Mouse (Mus musculus) MEL (cell line): ENCODE measurements around the gene Akap1.

Experiments used
- CTCF ChIP-seq, 3 experiments: IDR thresholded peaks in 2 of 3; conservative IDR thresholded peaks in 1 of 3; 2 replicates each; pipeline ENCODE4 v1.5.1; 2011 to 2012; ENCODE audit warnings: low read length in 3 of 3, low read depth in 2 of 3, mild to moderate bottlenecking in 2 of 3, improper control_type of control experiment in 1 of 3, inconsistent platforms in 1 of 3, mixed read lengths in 1 of 3, moderate library complexity in 1 of 3; ENCODE audit not compliant: control insufficient read depth in 1 of 3, insufficient read depth in 1 of 3, poor library complexity in 1 of 3, severe bottlenecking in 1 of 3
- E2F4 ChIP-seq: IDR thresholded peaks from 2 replicates; pipeline ENCODE4 v1.6.1; 2011; ENCODE audit warnings: low read depth, low read length, improper control_type of control experiment, borderline replicate concordance
- ELF1 ChIP-seq: IDR thresholded peaks from 2 replicates; pipeline ENCODE4 v1.6.1; 2014; ENCODE audit warnings: low read depth, mild to moderate bottlenecking, inconsistent platforms, low read length, improper control_type of control experiment, moderate library complexity
- GATA1 ChIP-seq: IDR thresholded peaks from 2 replicates; pipeline ENCODE4 v1.6.1; 2011; ENCODE audit warnings: low read depth, low read length, improper control_type of control experiment
- KAT2A ChIP-seq: conservative IDR thresholded peaks from 2 replicates; pipeline ENCODE4 v1.6.1; 2012; ENCODE audit warnings: low read depth, low read length, improper control_type of control experiment, inconsistent platforms
- MAX ChIP-seq: IDR thresholded peaks from 2 replicates; pipeline ENCODE4 v1.6.1; 2011; ENCODE audit warnings: low read length, improper control_type of control experiment
- POLR2A ChIP-seq, 2 experiments: IDR thresholded peaks; 2 replicates each; pipeline ENCODE4 v1.6.1; 2011 to 2012; ENCODE audit warnings: low read length in 2 of 2, mild to moderate bottlenecking in 2 of 2, control low read depth in 1 of 2, improper control_type of control experiment in 1 of 2, low read depth in 1 of 2, moderate library complexity in 1 of 2; ENCODE audit not compliant: control insufficient read depth in 1 of 2, insufficient read depth in 1 of 2, poor library complexity in 1 of 2
- RAD21 ChIP-seq: IDR thresholded peaks from 2 replicates; pipeline ENCODE4 v1.6.1; 2011; ENCODE audit warnings: mild to moderate bottlenecking, low read depth, low read length, improper control_type of control experiment

GRCm38 (mm10) chr11:88878011-88878410, 13.6 kb upstream of the Akap1 start:
- TF ChIP-seq CTCF (IDR thresholded peaks at IDR 0.05 in 2 of 3, conservative IDR thresholded peaks at IDR 0.05 in 1 of 3; ENCODE audit: control insufficient read depth in 1 of 3, insufficient read depth in 1 of 3, low read depth in 2 of 3, low read length in 3 of 3, poor library complexity in 1 of 3, severe bottlenecking in 1 of 3) (no peak), MAX (no peak), E2F4 (no peak), GATA1 (no peak), POLR2A (IDR thresholded peaks at IDR 0.05; ENCODE audit: control insufficient read depth in 1 of 2, insufficient read depth in 1 of 2, low read depth in 1 of 2, low read length in 2 of 2, poor library complexity in 1 of 2) (no peak), KAT2A (no peak), RAD21 (no peak), ELF1 (no peak)
